19 mouse cellular contexts compared by ENCODE assay signal in the genomic region with DNA sequence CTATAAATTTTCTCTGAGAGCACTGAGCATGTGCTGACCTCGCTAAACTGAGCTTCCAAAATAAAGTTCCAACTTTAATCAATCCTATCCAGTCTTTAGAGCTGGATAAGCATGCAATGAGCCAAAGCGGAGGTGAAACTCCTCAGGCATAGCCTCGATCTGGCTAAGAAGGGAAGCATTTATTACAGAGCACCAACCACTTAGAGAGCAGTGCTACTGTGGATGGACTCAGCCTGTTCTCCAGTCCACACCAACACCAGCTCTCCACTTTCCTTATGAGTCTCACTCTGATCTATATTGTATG.
"Had no signal": no experiment of that assay in that cellular context is flagged by ENCODE, and none has a peak within 500 bp of the region (broad histone marks: within the 10 kb centered on the region; RNA-seq: fewer than 3 reads in every experiment).

No protein-coding gene starts in this region.

- H3K4me2 ChIP-seq: heart, embryonic 12.5 days; hindbrain, embryonic 12.5 days; hindbrain, embryonic 14.5 days; intestine, embryonic 15.5 days; limb, embryonic 12.5 days; liver, embryonic 11.5 days; liver, embryonic 13.5 days; liver, embryonic 15.5 days had no signal

- H3K4me3 ChIP-seq: gastrocnemius, adult 2 months; heart, adult 2 months; heart, embryonic 12.5 days; hindbrain, embryonic 10.5 days; hindbrain, embryonic 12.5 days; intestine, embryonic 15.5 days; layer of hippocampus, adult 2 months; left cerebral cortex, adult 2 months; limb, embryonic 10.5 days; limb, embryonic 12.5 days; liver, embryonic 13.5 days; liver, embryonic 15.5 days had no signal

- H3K9me3 ChIP-seq: heart, embryonic 12.5 days; hindbrain, embryonic 10.5 days; hindbrain, embryonic 12.5 days; intestine, embryonic 15.5 days; limb, embryonic 10.5 days; limb, embryonic 12.5 days; liver, embryonic 13.5 days; liver, embryonic 15.5 days had no signal

- H3K4me1 ChIP-seq: liver, embryonic 15.5 days had no signal

- H3K36me3 ChIP-seq: heart, embryonic 12.5 days; hindbrain, embryonic 10.5 days; hindbrain, embryonic 12.5 days; intestine, embryonic 15.5 days; limb, embryonic 10.5 days; limb, embryonic 12.5 days; liver, embryonic 13.5 days; liver, embryonic 15.5 days had no signal

- H3K9ac ChIP-seq: heart, embryonic 12.5 days; hindbrain, embryonic 12.5 days; hindbrain, embryonic 14.5 days; intestine, embryonic 15.5 days; limb, embryonic 12.5 days; liver, embryonic 13.5 days; liver, embryonic 15.5 days; liver, postnatal 0 days had no signal

- H3K27ac ChIP-seq: heart, adult 2 months; hindbrain, embryonic 10.5 days; hindbrain, embryonic 12.5 days; hindbrain, embryonic 14.5 days; intestine, embryonic 15.5 days; layer of hippocampus, adult 2 months; left cerebral cortex, adult 2 months; liver, embryonic 13.5 days; liver, embryonic 15.5 days had no signal

- ATAC-seq: inflammation-experienced regulatory T-cells, adult 6 months; liver, postnatal 0 days had no signal

- DNase-seq: gastrocnemius, adult 2 months; gastrocnemius, postnatal 10 days; gastrocnemius, postnatal 25 days; heart, adult 2 months; liver; liver, embryonic 13.5 days; liver, postnatal 0 days had no signal

- H3K27me3 ChIP-seq: heart, embryonic 12.5 days; hindbrain, embryonic 12.5 days; intestine, embryonic 15.5 days; limb, embryonic 12.5 days; liver, embryonic 13.5 days; liver, embryonic 15.5 days had no signal
